Mouse (Mus musculus) MEL (cell line): ENCODE measurements at regions not wholly inside any gene's neighbourhood (a gene's known extent, or its start where the extent isn't known, plus 50 kb on each side); places are given as distances from the start of the nearest gene placed in this dataset.

ENCODE experiments used
- DNase-seq: peaks from one replicate; pipeline ENCODE4 v3.0.0; 2011; ENCODE audit warnings: low read depth, low spot score
- H3K27ac ChIP-seq: 2 replicates; pipeline ENCODE4 v1.5.1; 2012; ENCODE audit warnings: low read depth, mild to moderate bottlenecking, control low read depth, low read length, moderate library complexity; ENCODE audit not compliant: control insufficient read depth
- H3K27me3 ChIP-seq, 2 experiments: fragments of 150-350 bp in 1 of 2; sonication (generic) in 1 of 2; 2 replicates each; pipeline ENCODE4 v1.6.1; 2012; ENCODE audit warnings: low read length in 2 of 2, mild to moderate bottlenecking in 2 of 2, improper control_type of control experiment in 1 of 2, moderate library complexity in 1 of 2; ENCODE audit not compliant: insufficient read depth in 2 of 2, control insufficient read depth in 1 of 2
- H3K36me3 ChIP-seq, 2 experiments: 2 replicates each; pipeline ENCODE4 v1.6.1; 2012 to 2014; ENCODE audit warnings: low read length in 2 of 2, improper control_type of control experiment in 1 of 2, inconsistent platforms in 1 of 2, mild to moderate bottlenecking in 1 of 2; ENCODE audit not compliant: insufficient read depth in 2 of 2, control insufficient read depth in 1 of 2
- H3K4me1 ChIP-seq, 2 experiments: fragments of 150-350 bp in 1 of 2; sonication (generic) in 1 of 2; 2 replicates each; pipeline ENCODE4 v1.6.1; 2012; ENCODE audit warnings: low read length in 2 of 2, improper control_type of control experiment in 1 of 2, mild to moderate bottlenecking in 1 of 2; ENCODE audit not compliant: insufficient read depth in 2 of 2, control insufficient read depth in 1 of 2
- H3K4me3 ChIP-seq, 2 experiments: fragments of 150-350 bp in 1 of 2; sonication (generic) in 1 of 2; 2 replicates each; pipeline ENCODE4 v1.5.1; 2012; ENCODE audit warnings: low read depth in 2 of 2, low read length in 2 of 2, mild to moderate bottlenecking in 2 of 2, moderate library complexity in 2 of 2, control low read depth in 1 of 2, improper control_type of control experiment in 1 of 2; ENCODE audit not compliant: control insufficient read depth in 1 of 2, insufficient read depth in 1 of 2
- H3K79me2 ChIP-seq: 2 replicates; pipeline ENCODE4 v1.6.1; 2012; ENCODE audit warnings: mild to moderate bottlenecking, low read length, moderate library complexity; ENCODE audit not compliant: control insufficient read depth, poor library complexity, insufficient read depth
- H3K9ac ChIP-seq: 2 replicates; pipeline ENCODE4 v1.6.1; 2012; ENCODE audit warnings: low read depth, mild to moderate bottlenecking, control low read depth, low read length, moderate library complexity; ENCODE audit not compliant: control insufficient read depth, poor library complexity, severe bottlenecking
- H3K9me3 ChIP-seq: fragments of 150-350 bp; sonication (generic); replicated peaks from 2 replicates; pipeline ENCODE4 v1.6.1; 2012; ENCODE audit warnings: mild to moderate bottlenecking, low read length, improper control_type of control experiment, moderate library complexity; ENCODE audit not compliant: insufficient read depth
- BHLHE40 ChIP-seq: IDR thresholded peaks from 2 replicates; pipeline ENCODE4 v1.6.1; 2012; ENCODE audit warnings: low read depth, mild to moderate bottlenecking, inconsistent platforms, low read length, improper control_type of control experiment, borderline replicate concordance
- CHD2 ChIP-seq: IDR thresholded peaks from 2 replicates; pipeline ENCODE4 v1.6.1; 2011; ENCODE audit warnings: low read length, improper control_type of control experiment
- CTCF ChIP-seq, 3 experiments: IDR thresholded peaks in 2 of 3; conservative IDR thresholded peaks in 1 of 3; 2 replicates each; pipeline ENCODE4 v1.5.1; 2011 to 2012; ENCODE audit warnings: low read length in 3 of 3, low read depth in 2 of 3, mild to moderate bottlenecking in 2 of 3, improper control_type of control experiment in 1 of 3, inconsistent platforms in 1 of 3, mixed read lengths in 1 of 3, moderate library complexity in 1 of 3; ENCODE audit not compliant: control insufficient read depth in 1 of 3, insufficient read depth in 1 of 3, poor library complexity in 1 of 3, severe bottlenecking in 1 of 3
- E2F4 ChIP-seq: IDR thresholded peaks from 2 replicates; pipeline ENCODE4 v1.6.1; 2011; ENCODE audit warnings: low read depth, low read length, improper control_type of control experiment, borderline replicate concordance
- ELF1 ChIP-seq: IDR thresholded peaks from 2 replicates; pipeline ENCODE4 v1.6.1; 2014; ENCODE audit warnings: low read depth, mild to moderate bottlenecking, inconsistent platforms, low read length, improper control_type of control experiment, moderate library complexity
- EP300 ChIP-seq, 2 experiments: IDR thresholded peaks; 2 replicates each; pipeline ENCODE4 v1.6.1; 2011; ENCODE audit warnings: improper control_type of control experiment in 2 of 2, low read length in 2 of 2, low read depth in 1 of 2, mild to moderate bottlenecking in 1 of 2
- ETS1 ChIP-seq: IDR thresholded peaks from 2 replicates; pipeline ENCODE4 v1.6.1; 2012; ENCODE audit warnings: low read depth, mild to moderate bottlenecking, inconsistent platforms, low read length, improper control_type of control experiment, moderate library complexity
- GABPA ChIP-seq: IDR thresholded peaks from 2 replicates; pipeline ENCODE4 v1.6.1; 2012; ENCODE audit warnings: low read depth, mild to moderate bottlenecking, inconsistent platforms, low read length, improper control_type of control experiment, moderate library complexity
- GATA1 ChIP-seq: IDR thresholded peaks from 2 replicates; pipeline ENCODE4 v1.6.1; 2011; ENCODE audit warnings: low read depth, low read length, improper control_type of control experiment
- KAT2A ChIP-seq: conservative IDR thresholded peaks from 2 replicates; pipeline ENCODE4 v1.6.1; 2012; ENCODE audit warnings: low read depth, low read length, improper control_type of control experiment, inconsistent platforms
- MAFK ChIP-seq: IDR thresholded peaks from 2 replicates; pipeline ENCODE4 v1.6.1; 2011; ENCODE audit warnings: low read depth, mild to moderate bottlenecking, low read length, improper control_type of control experiment, borderline replicate concordance
- MAZ ChIP-seq: IDR thresholded peaks from 2 replicates; pipeline ENCODE4 v1.6.1; 2012; ENCODE audit warnings: low read depth, mild to moderate bottlenecking, inconsistent platforms, low read length, improper control_type of control experiment
- MXI1 ChIP-seq: IDR thresholded peaks from 2 replicates; pipeline ENCODE4 v1.6.1; 2011; ENCODE audit warnings: mild to moderate bottlenecking, low read depth, low read length, improper control_type of control experiment
- MYB ChIP-seq: IDR thresholded peaks from 2 replicates; pipeline ENCODE4 v1.6.1; 2011; ENCODE audit warnings: mild to moderate bottlenecking, low read depth, low read length, improper control_type of control experiment
- POLR2A ChIP-seq, 2 experiments: IDR thresholded peaks; 2 replicates each; pipeline ENCODE4 v1.6.1; 2011 to 2012; ENCODE audit warnings: low read length in 2 of 2, mild to moderate bottlenecking in 2 of 2, control low read depth in 1 of 2, improper control_type of control experiment in 1 of 2, low read depth in 1 of 2, moderate library complexity in 1 of 2; ENCODE audit not compliant: control insufficient read depth in 1 of 2, insufficient read depth in 1 of 2, poor library complexity in 1 of 2
- POLR2AphosphoS2 ChIP-seq: IDR thresholded peaks from 2 replicates; pipeline ENCODE4 v1.6.1; 2011; ENCODE audit warnings: low read length, improper control_type of control experiment
- RAD21 ChIP-seq: IDR thresholded peaks from 2 replicates; pipeline ENCODE4 v1.6.1; 2011; ENCODE audit warnings: mild to moderate bottlenecking, low read depth, low read length, improper control_type of control experiment
- SMC3 ChIP-seq: IDR thresholded peaks from 2 replicates; pipeline ENCODE4 v1.6.1; 2011; ENCODE audit warnings: low read depth, low read length, improper control_type of control experiment
- TAL1 ChIP-seq: IDR thresholded peaks from 2 replicates; pipeline ENCODE4 v1.6.1; 2012; ENCODE audit warnings: mild to moderate bottlenecking, inconsistent platforms, low read length, moderate library complexity, mixed read lengths
- TBP ChIP-seq: IDR thresholded peaks from 2 replicates; pipeline ENCODE4 v1.8.0; 2011; ENCODE audit warnings: low read depth, low read length, improper control_type of control experiment
- TCF12 ChIP-seq: IDR thresholded peaks from 2 replicates; pipeline ENCODE4 v1.6.1; 2014; ENCODE audit warnings: low read depth, mild to moderate bottlenecking, inconsistent platforms, low read length, improper control_type of control experiment, moderate library complexity
- UBTF ChIP-seq: IDR thresholded peaks from 2 replicates; pipeline ENCODE4 v1.6.1; 2012; ENCODE audit warnings: low read depth, mild to moderate bottlenecking, inconsistent platforms, low read length, improper control_type of control experiment, moderate library complexity, borderline replicate concordance; ENCODE audit not compliant: insufficient read depth

DNA sequence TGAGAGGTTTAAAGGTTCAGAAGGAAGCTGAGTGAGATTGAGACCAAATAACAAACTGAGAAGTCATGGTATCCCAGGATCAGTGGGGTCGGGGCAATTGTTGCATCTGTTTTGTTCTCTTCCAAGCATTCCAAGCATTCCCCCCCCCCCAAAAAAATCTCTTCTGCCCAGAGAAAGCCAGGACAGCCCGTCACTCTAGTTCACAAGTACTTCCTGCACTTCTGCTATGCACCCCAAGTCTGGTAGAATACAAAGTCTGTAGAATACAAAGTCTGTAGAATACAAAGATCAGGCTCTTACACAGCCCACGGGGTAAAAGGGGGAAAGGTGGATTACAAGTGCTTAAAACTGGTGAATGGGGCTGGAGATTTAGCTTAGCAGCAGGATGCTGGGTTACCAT lies 99.5 kb upstream of the Rad23b start:
- DNase-seq: no peak
- H3K27ac ChIP-seq: no peak overlapping the region
- no peaks in the 10 kb centered on the region for H3K9me3 ChIP-seq
- H3K4me3 ChIP-seq: no peak overlapping the region
- H3K36me3 ChIP-seq: no peaks in the 10 kb centered on the region
- TF ChIP-seq KAT2A (no peak), BHLHE40 (no peak), SMC3 (no peak), POLR2A (IDR thresholded peaks at IDR 0.05; ENCODE audit: control insufficient read depth in 1 of 2, insufficient read depth in 1 of 2, low read depth in 1 of 2, low read length in 2 of 2, poor library complexity in 1 of 2) (no peak), MAFK (no peak), GATA1 (no peak), TAL1 (no peak)
- no peaks in the 10 kb centered on the region for H3K79me2 ChIP-seq
- no peaks in the 10 kb centered on the region for H3K4me1 ChIP-seq
- no peak overlapping the region for H3K9ac ChIP-seq
- H3K27me3 ChIP-seq: no peaks in the 10 kb centered on the region; a peak in 1 of 4 replicates

DNA sequence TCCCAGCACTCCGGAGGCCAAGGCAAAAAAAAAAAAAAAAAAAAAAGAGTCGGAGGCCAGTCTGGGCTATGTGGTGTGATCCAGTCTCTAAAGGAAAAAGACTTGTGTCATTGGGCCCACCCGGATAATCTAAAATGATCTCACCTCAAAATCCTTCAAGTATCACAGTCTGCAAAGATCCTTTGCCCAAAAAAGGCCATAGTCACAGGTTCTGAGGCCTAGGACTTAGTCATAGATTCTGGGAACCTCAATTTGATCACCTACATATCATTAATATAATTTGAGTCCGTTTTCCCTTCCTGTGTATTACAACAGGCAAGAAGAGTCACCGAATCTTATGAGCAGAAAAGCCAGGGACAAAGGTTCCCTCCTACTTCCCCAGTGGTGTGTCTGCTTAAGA lies 98.3 kb upstream of the Rad23b start:
- TF ChIP-seq MAZ (no peak), BHLHE40 (no peak), POLR2AphosphoS2 (no peak), GATA1 (no peak), TCF12 (no peak), CHD2 (no peak), GABPA (no peak), TBP (no peak), EP300 (IDR thresholded peaks at IDR 0.05; ENCODE audit: low read depth in 1 of 2, low read length in 2 of 2) (no peak), MYB (no peak), SMC3 (no peak), CTCF (IDR thresholded peaks at IDR 0.05 in 2 of 3, conservative IDR thresholded peaks at IDR 0.05 in 1 of 3; ENCODE audit: control insufficient read depth in 1 of 3, insufficient read depth in 1 of 3, low read depth in 2 of 3, low read length in 3 of 3, poor library complexity in 1 of 3, severe bottlenecking in 1 of 3) (no peak)
- H3K9me3 ChIP-seq: no peaks in the 10 kb centered on the region

DNA sequence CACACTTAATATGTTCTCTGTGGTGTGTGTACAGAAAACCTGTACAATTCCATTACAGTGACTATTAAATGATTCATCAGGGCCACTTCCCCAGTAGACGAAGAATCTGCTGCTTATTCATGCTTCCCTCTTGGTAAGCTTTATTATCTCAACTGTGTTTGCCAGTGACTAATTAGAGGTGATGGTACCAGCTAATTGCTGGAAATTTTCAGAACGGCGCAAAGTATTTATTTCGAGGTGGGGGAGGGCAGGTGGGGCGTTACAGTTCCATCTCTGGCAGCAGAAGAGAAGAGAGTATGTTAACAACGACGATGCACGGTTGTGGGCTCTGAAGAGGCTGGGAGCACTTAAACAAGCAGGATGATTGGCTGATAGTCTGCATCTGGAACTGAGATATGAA lies 96.1 kb upstream of the Rad23b start:
- H3K27ac ChIP-seq: no peak overlapping the region
- H3K36me3 ChIP-seq: no peaks in the 10 kb centered on the region
- no peaks in the 10 kb centered on the region for H3K79me2 ChIP-seq
- no peak for TF ChIP-seq TBP
- TF ChIP-seq POLR2AphosphoS2: no peak
- no peak for TF ChIP-seq ELF1
- TF ChIP-seq UBTF: no peak
- no peak for TF ChIP-seq CHD2
- TF ChIP-seq E2F4: no peak
- TF ChIP-seq BHLHE40: no peak
- TF ChIP-seq RAD21: no peak
- no peak for TF ChIP-seq CTCF (IDR thresholded peaks at IDR 0.05 in 2 of 3, conservative IDR thresholded peaks at IDR 0.05 in 1 of 3; ENCODE audit: control insufficient read depth in 1 of 3, insufficient read depth in 1 of 3, low read depth in 2 of 3, low read length in 3 of 3, poor library complexity in 1 of 3, severe bottlenecking in 1 of 3)
- TF ChIP-seq MXI1: no peak
- no peak for TF ChIP-seq ETS1
- H3K4me1 ChIP-seq: no peaks in the 10 kb centered on the region
- no peak overlapping the region for H3K4me3 ChIP-seq
- no peak overlapping the region for H3K9ac ChIP-seq
- no peaks in the 10 kb centered on the region for H3K9me3 ChIP-seq
- no peaks in the 10 kb centered on the region; a peak in 1 of 4 replicates for H3K27me3 ChIP-seq
- no peak for DNase-seq

More for the DNA sequence above, 98.3 kb upstream of the Rad23b start:
- Histone ChIP-seq H3K27ac (no peak overlapping the region), H3K27me3 (no peaks in the 10 kb centered on the region; a peak in 1 of 4 replicates), H3K79me2 (no peaks in the 10 kb centered on the region), H3K4me1 (no peaks in the 10 kb centered on the region), H3K4me3 (no peak overlapping the region), H3K9ac (no peak overlapping the region), H3K36me3 (no peaks in the 10 kb centered on the region)
- DNase-seq: no peak
